ENCODE assay signal across 25 mouse cellular contexts in genomic region chr9:30768665-30769434, GRCm38 (mm10).
A peak's percentile ranks its signal among the peaks of the same experiment; 100 is the strongest.
DNase-seq lines count a peak whose midpoint lies in the region; ATAC-seq and TF ChIP-seq lines count a peak whose summit lies in the region.
"Had no signal": no experiment of that assay in that cellular context is flagged by ENCODE, and none has a peak within 500 bp of the region (broad histone marks: within the 10 kb centered on the region; RNA-seq: fewer than 3 reads in every experiment).

No protein-coding gene starts in this region.

- peaks cover 45% of the 10 kb centered on the region for H3K4me1 ChIP-seq in heart, embryonic 10.5 days
- peaks cover 18% of the 10 kb centered on the region for H3K4me1 ChIP-seq in intestine, embryonic 14.5 days (replicated peaks; ENCODE audit: control insufficient read depth, insufficient read depth, low read length)
- H3K4me1 ChIP-seq in intestine, postnatal 0 days (replicated peaks; ENCODE audit: control insufficient read depth, insufficient read depth, low read length) = no peaks in the 10 kb centered on the region
- H3K4me1 ChIP-seq in intestine, embryonic 16.5 days (ENCODE audit: control insufficient read depth, insufficient read depth, low read length) = 0 out of 2 replicates have a peak, but pooled peaks cover 2% of the 10 kb centered on the region
- H3K4me1 ChIP-seq in limb, embryonic 15.5 days = peaks cover 30% of the 10 kb centered on the region
- H3K4me1 ChIP-seq: forebrain, embryonic 13.5 days; megakaryocyte, embryonic 14.5 days; midbrain, embryonic 12.5 days; neural tube, embryonic 12.5 days had no signal

- DNase-seq in heart, embryonic 10.5 days (ENCODE audit: low spot score) = peak; percentile 57
- no peak for DNase-seq in heart, postnatal 25 days (ENCODE audit: low spot score)
- peak; percentile 54 for DNase-seq in intestine, embryonic 14.5 days (ENCODE audit: low spot score)
- no peak for DNase-seq in thymus, postnatal 36 days
- DNase-seq: adrenal gland, postnatal 36 days; cerebellum, adult 18-20 months; cerebellum, postnatal 14 days; gastrocnemius, postnatal 10 days; kidney, adult 11 months; kidney, postnatal 25 days; lung, postnatal 4 days; right cerebral cortex, adult 18-20 months; right cerebral cortex, postnatal 4 days; thymus, postnatal 14 days had no signal

- H3K27me3 ChIP-seq in heart, embryonic 10.5 days (ENCODE audit: insufficient read depth, poor library complexity, severe bottlenecking) = no peaks in the 10 kb centered on the region
- no peaks in the 10 kb centered on the region for H3K27me3 ChIP-seq in intestine, embryonic 14.5 days (replicated peaks; ENCODE audit: control insufficient read depth, insufficient read depth, low read length)
- no peaks in the 10 kb centered on the region for H3K27me3 ChIP-seq in intestine, postnatal 0 days (replicated peaks; ENCODE audit: control insufficient read depth, insufficient read depth, low read length)
- no peaks in the 10 kb centered on the region for H3K27me3 ChIP-seq in intestine, embryonic 16.5 days (replicated peaks; ENCODE audit: control insufficient read depth, insufficient read depth, low read length)
- H3K27me3 ChIP-seq in limb, embryonic 15.5 days = no peaks in the 10 kb centered on the region
- H3K27me3 ChIP-seq: forebrain, embryonic 13.5 days; megakaryocyte, embryonic 14.5 days; midbrain, embryonic 12.5 days; neural tube, embryonic 12.5 days had no signal

- intact Hi-C loops in heart, postnatal 25 days (cut with DNase I) = no loop called here

- ATAC-seq in intestine, embryonic 14.5 days (replicated peaks; ENCODE audit: low FRiP score, low TSS enrichment, low read depth) = peak; percentile 20; the same call in 1 of the 2 replicates
- no peak for ATAC-seq in intestine, postnatal 0 days
- peak; percentile 52; the same call in 1 of the 2 replicates for ATAC-seq in intestine, embryonic 16.5 days
- no peak for ATAC-seq in limb, embryonic 15.5 days (ENCODE audit: insufficient number of reproducible peaks, low FRiP score, low TSS enrichment, low read depth)
- no peak for ATAC-seq in CD4-positive, CD25-positive, alpha-beta regulatory T cell, adult 4 months
- ATAC-seq: forebrain, embryonic 13.5 days; hindbrain, embryonic 16.5 days had no signal

- no peak overlapping the region for H3K4me2 ChIP-seq in intestine, embryonic 14.5 days (ENCODE audit: low read length)
- H3K4me2 ChIP-seq in intestine, postnatal 0 days (replicated peaks; ENCODE audit: low read depth) = no peak overlapping the region
- H3K4me2 ChIP-seq in intestine, embryonic 16.5 days (ENCODE audit: low read depth, low read length) = no peak overlapping the region
- no peak overlapping the region for H3K4me2 ChIP-seq in limb, embryonic 15.5 days
- H3K4me2 ChIP-seq: forebrain, embryonic 13.5 days; liver, embryonic 11.5 days; midbrain, embryonic 12.5 days; neural tube, embryonic 12.5 days had no signal

- no peak overlapping the region for H3K9ac ChIP-seq in intestine, embryonic 14.5 days (ENCODE audit: low read length)
- H3K9ac ChIP-seq in intestine, postnatal 0 days (ENCODE audit: low read depth, low read length) = no peak overlapping the region
- H3K9ac ChIP-seq in intestine, embryonic 16.5 days (ENCODE audit: low read depth, low read length) = no peak overlapping the region
- no peak overlapping the region for H3K9ac ChIP-seq in limb, embryonic 15.5 days
- H3K9ac ChIP-seq: forebrain, embryonic 13.5 days; midbrain, embryonic 12.5 days; neural tube, embryonic 12.5 days had no signal

- H3K4me3 ChIP-seq in heart, embryonic 10.5 days = no peak overlapping the region
- H3K4me3 ChIP-seq in intestine, embryonic 14.5 days (ENCODE audit: low read depth, low read length) = no peak overlapping the region
- H3K4me3 ChIP-seq in intestine, postnatal 0 days (ENCODE audit: low read depth, low read length) = no peak overlapping the region
- no peak overlapping the region for H3K4me3 ChIP-seq in intestine, embryonic 16.5 days (ENCODE audit: low read length)
- H3K4me3 ChIP-seq in limb, embryonic 15.5 days = no peak overlapping the region
- H3K4me3 ChIP-seq: forebrain, embryonic 13.5 days; megakaryocyte, embryonic 14.5 days; midbrain, embryonic 12.5 days; myocyte; neural tube, embryonic 12.5 days had no signal

- H3K36me3 ChIP-seq in heart, embryonic 10.5 days = no peaks in the 10 kb centered on the region
- no peaks in the 10 kb centered on the region for H3K36me3 ChIP-seq in intestine, embryonic 14.5 days (ENCODE audit: control insufficient read depth, insufficient read depth, low read length)
- no peaks in the 10 kb centered on the region for H3K36me3 ChIP-seq in intestine, postnatal 0 days (ENCODE audit: control insufficient read depth, insufficient read depth)
- no peaks in the 10 kb centered on the region for H3K36me3 ChIP-seq in intestine, embryonic 16.5 days (ENCODE audit: control insufficient read depth, insufficient read depth, low read length)
- no peaks in the 10 kb centered on the region for H3K36me3 ChIP-seq in limb, embryonic 15.5 days
- H3K36me3 ChIP-seq: midbrain, embryonic 12.5 days; neural tube, embryonic 12.5 days had no signal

- TF ChIP-seq CTCF in intestine, postnatal 0 days (IDR thresholded peaks at IDR 0.05; ENCODE audit: low read depth) = no peak

- no peaks in the 10 kb centered on the region for H3K9me3 ChIP-seq in heart, embryonic 10.5 days
- H3K9me3 ChIP-seq in intestine, embryonic 14.5 days (ENCODE audit: control insufficient read depth, low read length) = no peaks in the 10 kb centered on the region
- 0 out of 2 replicates have a peak, but pooled peaks cover 4% of the 10 kb centered on the region for H3K9me3 ChIP-seq in intestine, postnatal 0 days (ENCODE audit: control insufficient read depth)
- no peaks in the 10 kb centered on the region for H3K9me3 ChIP-seq in intestine, embryonic 16.5 days (ENCODE audit: control insufficient read depth, low read length)
- H3K9me3 ChIP-seq in limb, embryonic 15.5 days = no peaks in the 10 kb centered on the region
- H3K9me3 ChIP-seq: forebrain, embryonic 13.5 days; midbrain, embryonic 12.5 days; neural tube, embryonic 12.5 days had no signal

- 53% methylated on average over 7 of the region's 7 CpGs for WGBS in heart, embryonic 10.5 days
- 41% methylated on average over 7 of the region's 7 CpGs for WGBS in intestine, embryonic 14.5 days
- 57% methylated on average over 7 of the region's 7 CpGs for WGBS in intestine, postnatal 0 days
- WGBS in intestine, embryonic 16.5 days = 46% methylated on average over 7 of the region's 7 CpGs
- WGBS in limb, embryonic 15.5 days = 26% methylated on average over 7 of the region's 7 CpGs

- peak overlapping the region; percentile 42; the same call in 1 of the 2 replicates for H3K27ac ChIP-seq in heart, embryonic 10.5 days
- 0 out of 2 replicates have a peak overlapping the region, but pooled peaks have one; percentile 1 for H3K27ac ChIP-seq in intestine, embryonic 14.5 days (ENCODE audit: low read depth)
- H3K27ac ChIP-seq in intestine, postnatal 0 days (ENCODE audit: low read depth, low read length) = no peak overlapping the region
- H3K27ac ChIP-seq in intestine, embryonic 16.5 days (ENCODE audit: low read length) = peak overlapping the region; percentile 13; the same call in 1 of the 2 replicates
- 0 out of 2 replicates have a peak overlapping the region, but pooled peaks have one; percentile 8 for H3K27ac ChIP-seq in limb, embryonic 15.5 days
- H3K27ac ChIP-seq: forebrain, embryonic 13.5 days; midbrain, embryonic 12.5 days; neural tube, embryonic 12.5 days had no signal

Comparison
In these comparisons a context has a peak if more than half of its experiments do, and no peak if none do; other contexts are left out.
1. DNase-seq: peak in heart, embryonic 10.5 days (single experiment) and intestine, embryonic 14.5 days (single experiment); none in heart, postnatal 25 days (single experiment) and thymus, postnatal 36 days (0 of 2).
2. ATAC-seq: peak in intestine, embryonic 14.5 days (single experiment) and intestine, embryonic 16.5 days (single experiment); none in intestine, postnatal 0 days (single experiment), limb, embryonic 15.5 days (single experiment) and CD4-positive, CD25-positive, alpha-beta regulatory T cell, adult 4 months (single experiment).